ENCODE assay signal across 24 mouse cellular contexts in genomic region chr1:183180301-183181029, GRCm38 (mm10). TPM values are rescaled to one million over a fixed set of nuclear protein-coding genes. Genes with fewer than 3 reads are reported as not detected.
DNase-seq lines count a peak whose midpoint lies in the region; ATAC-seq lines count a peak whose summit lies in the region.
"Had no signal": no experiment of that assay in that cellular context is flagged by ENCODE, and none has a peak within 500 bp of the region (broad histone marks: within the 10 kb centered on the region; RNA-seq: fewer than 3 reads in every experiment).

No protein-coding gene starts in this region.

- no peaks in the 10 kb centered on the region for H3K36me3 ChIP-seq in heart, embryonic 14.5 days (ENCODE audit: control insufficient read depth, insufficient read depth, low read length)
- no peaks in the 10 kb centered on the region for H3K36me3 ChIP-seq in heart, embryonic 11.5 days (ENCODE audit: control insufficient read depth, insufficient read depth, low read length)
- H3K36me3 ChIP-seq: hindbrain, embryonic 10.5 days; kidney, embryonic 15.5 days; neural tube, embryonic 13.5 days; stomach, embryonic 15.5 days had no signal

- H3K9ac ChIP-seq in heart, embryonic 14.5 days (ENCODE audit: low read length), result no peak overlapping the region
- H3K9ac ChIP-seq in heart, embryonic 11.5 days (ENCODE audit: low read depth, low read length), result no peak overlapping the region
- H3K9ac ChIP-seq: kidney, embryonic 15.5 days; liver, embryonic 14.5 days; lung, embryonic 14.5 days; neural tube, embryonic 13.5 days; stomach, embryonic 15.5 days had no signal

- DNase-seq in thymus, postnatal 0 days (ENCODE audit: low spot score), result peak; percentile 68
- no peak for DNase-seq in thymus, postnatal 14 days
- peak; percentile 72 for DNase-seq in naive thymus-derived CD4-positive, alpha-beta T cell, adult 2 months (ENCODE audit: low read depth)
- DNase-seq in adrenal gland, postnatal 4 days (ENCODE audit: low spot score in 2 of 2), result no peak
- DNase-seq: adrenal gland, adult 8-10 months; B cell, adult 2 months; cerebellum, adult 8-10 months; cerebellum, postnatal 36 days; kidney, adult 11 months; kidney, postnatal 36 days; lung, embryonic 14.5 days; lung, postnatal 4 days; midbrain, embryonic 14.5 days; retina, postnatal 1 day had no signal

- no peak overlapping the region for H3K4me2 ChIP-seq in heart, embryonic 14.5 days (ENCODE audit: low read length)
- no peak overlapping the region for H3K4me2 ChIP-seq in heart, embryonic 11.5 days
- H3K4me2 ChIP-seq: kidney, embryonic 15.5 days; lung, embryonic 14.5 days; neural tube, embryonic 13.5 days; stomach, embryonic 15.5 days had no signal

- no peaks in the 10 kb centered on the region for H3K27me3 ChIP-seq in heart, embryonic 14.5 days (ENCODE audit: control insufficient read depth, insufficient read depth, low read length)
- no peaks in the 10 kb centered on the region for H3K27me3 ChIP-seq in heart, embryonic 11.5 days (ENCODE audit: control insufficient read depth, insufficient read depth, low read length)
- H3K27me3 ChIP-seq: kidney, embryonic 15.5 days; neural tube, embryonic 13.5 days; stomach, embryonic 15.5 days had no signal

- no peak overlapping the region for H3K4me3 ChIP-seq in heart, embryonic 14.5 days (ENCODE audit: control insufficient read depth in 1 of 2, insufficient read depth in 1 of 2, low read depth in 1 of 2, low read length in 2 of 2)
- H3K4me3 ChIP-seq in heart, embryonic 11.5 days (ENCODE audit: low read depth, low read length), result no peak overlapping the region
- H3K4me3 ChIP-seq: hindbrain, embryonic 10.5 days; kidney, embryonic 15.5 days; neural tube, embryonic 13.5 days; stomach, embryonic 15.5 days had no signal

- WGBS in heart, embryonic 14.5 days, result 82% methylated on average over 2 of the region's 2 CpGs
- whole genome bisulfite sequencing in heart, embryonic 11.5 days (ENCODE audit: insufficient replicate concordance), result 88% methylated on average over 2 of the region's 2 CpGs

- ATAC-seq in heart, embryonic 14.5 days (ENCODE audit: insufficient number of reproducible peaks, insufficient read depth, low FRiP score, low read depth), result no peak
- ATAC-seq in heart, embryonic 11.5 days (replicated peaks; ENCODE audit: insufficient number of reproducible peaks, low FRiP score, low TSS enrichment), result no peak
- ATAC-seq in activated CD4-positive, CD25-positive, alpha-beta regulatory T cell, adult 4 months, result peak; percentile 90
- ATAC-seq in cerebellum, adult (ENCODE audit: insufficient number of reproducible peaks, low FRiP score, low TSS enrichment), result no peak
- ATAC-seq: hindbrain, postnatal 0 days had no signal

- H3K27ac ChIP-seq in heart, embryonic 14.5 days (replicated peaks in 1 of 2; ENCODE audit: control insufficient read depth in 1 of 2, insufficient read depth in 1 of 2, low read depth in 2 of 2, low read length in 2 of 2), result peak overlapping the region; percentile 22 to 29; a peak in 1 of 4 replicates
- H3K27ac ChIP-seq in heart, embryonic 11.5 days (ENCODE audit: low read depth, low read length), result no peak overlapping the region
- H3K27ac ChIP-seq: hindbrain, embryonic 10.5 days; hindbrain, postnatal 0 days; kidney, embryonic 15.5 days; liver, embryonic 14.5 days; neural tube, embryonic 13.5 days; stomach, embryonic 15.5 days had no signal

- peaks cover 22 to 34% of the 10 kb centered on the region in 2 experiments for H3K4me1 ChIP-seq in heart, embryonic 14.5 days (ENCODE audit: control insufficient read depth in 2 of 2, insufficient read depth in 2 of 2, low read length in 2 of 2)
- peaks cover 26% of the 10 kb centered on the region for H3K4me1 ChIP-seq in heart, embryonic 11.5 days (ENCODE audit: control insufficient read depth, insufficient read depth, low read length)
- H3K4me1 ChIP-seq: stomach, embryonic 15.5 days had no signal

- no peaks in the 10 kb centered on the region for H3K9me3 ChIP-seq in heart, embryonic 14.5 days (ENCODE audit: control insufficient read depth, low read length)
- no peaks in the 10 kb centered on the region for H3K9me3 ChIP-seq in heart, embryonic 11.5 days (replicated peaks; ENCODE audit: control insufficient read depth, low read length)
- H3K9me3 ChIP-seq: hindbrain, embryonic 10.5 days; kidney, embryonic 15.5 days; neural tube, embryonic 13.5 days; stomach, embryonic 15.5 days had no signal

RNA-seq across cellular contexts. Expression of gene Disp1, which starts 40.9 kb away (rescaled TPM):
- 8.5 and 10.8 TPM in 2 replicates for polyA plus RNA-seq in heart, embryonic 14.5 days (2014; fragmentation: Nextera tagmentation; extraction: Ambion mirVana)
- polyA plus RNA-seq in heart, embryonic 11.5 days (2014; fragmentation: Nextera tagmentation; extraction: Ambion mirVana), result 11.8 and 12.6 TPM in 2 replicates
- polyA plus RNA-seq in thymus, postnatal 0 days (2015; fragmentation: Nextera tagmentation; extraction: Ambion mirVana), result 8.6 and 11.3 TPM in 2 replicates
- polyA plus RNA-seq in activated CD4-positive, CD25-positive, alpha-beta regulatory T cell, adult 4 months (2017; shearing (Covaris generic)), result 1 to 10 TPM; 5.9 to 8.5 TPM
- 10 to 100 TPM; 18.7 to 21.7 TPM for total RNA-seq in adrenal gland, postnatal 4 days (2021)

Comparison
In these comparisons a context has a peak if more than half of its experiments do, and no peak if none do; other contexts are left out.
1. DNase-seq: peak in thymus, postnatal 0 days (single experiment) and naive thymus-derived CD4-positive, alpha-beta T cell, adult 2 months (single experiment); none in thymus, postnatal 14 days (single experiment) and adrenal gland, postnatal 4 days (0 of 2).